Mouse (Mus musculus): ENCODE results near the gene Inpp5d.

Inpp5d gene

GRCm38 (mm10) chr1:87620211-87620668 is at the start of gene Inpp5d:
TSS of gene Inpp5d (plus strand) at chr1:87620312.
- DNase-seq (ENCODE audit: extremely low read depth, low read depth, low spot score): no peak

GRCm38 (mm10) chr1:87573261-87573660 is 46.9 kb upstream of the Inpp5d start:
- DNase-seq (ENCODE audit: extremely low read depth, low read depth, low spot score): no peak

GRCm38 (mm10) chr1:87573800-87574215 is 46.3 kb upstream of the Inpp5d start, which contains the start of gene Ngef:
TSS of gene Ngef (minus strand) at chr1:87573870.
- no peak for DNase-seq (ENCODE audit: extremely low read depth, low read depth, low spot score)

GRCm38 (mm10) chr1:87574353-87574752 is 45.8 kb upstream of the Inpp5d start:
- DNase-seq (ENCODE audit: extremely low read depth, low read depth, low spot score): no peak

GRCm38 (mm10) chr1:87574785-87575184 is 45.3 kb upstream of the Inpp5d start:
- peak; percentile 43 for DNase-seq (ENCODE audit: extremely low read depth, low read depth, low spot score)

GRCm38 (mm10) chr1:87578965-87579364 is 41.1 kb upstream of the Inpp5d start:
- DNase-seq (ENCODE audit: extremely low read depth, low read depth, low spot score): no peak

GRCm38 (mm10) chr1:87580824-87581223 is 39.3 kb upstream of the Inpp5d start:
- DNase-seq (ENCODE audit: extremely low read depth, low read depth, low spot score): no peak

GRCm38 (mm10) chr1:87589162-87589561 is 30.9 kb upstream of the Inpp5d start:
- no peak for DNase-seq (ENCODE audit: extremely low read depth, low read depth, low spot score)

- no peak for DNase-seq (ENCODE audit: extremely low read depth, low read depth, low spot score)
Observed at GRCm38 (mm10) chr1:87589980-87590379, 30.1 kb upstream of the Inpp5d start.

GRCm38 (mm10) chr1:87594261-87594660 is 25.9 kb upstream of the Inpp5d start:
- DNase-seq (ENCODE audit: extremely low read depth, low read depth, low spot score): no peak

- no peak for DNase-seq (ENCODE audit: extremely low read depth, low read depth, low spot score)
Observed at GRCm38 (mm10) chr1:87594671-87595070, 25.4 kb upstream of the Inpp5d start.

GRCm38 (mm10) chr1:87600533-87600932 is 19.6 kb upstream of the Inpp5d start:
- no peak for DNase-seq (ENCODE audit: extremely low read depth, low read depth, low spot score)

GRCm38 (mm10) chr1:87601801-87602200 is 18.3 kb upstream of the Inpp5d start:
- no peak for DNase-seq (ENCODE audit: extremely low read depth, low read depth, low spot score)

- no peak for DNase-seq (ENCODE audit: extremely low read depth, low read depth, low spot score)
Observed at GRCm38 (mm10) chr1:87603389-87603788, 16.7 kb upstream of the Inpp5d start.

- DNase-seq (ENCODE audit: extremely low read depth, low read depth, low spot score): no peak
Observed at GRCm38 (mm10) chr1:87605296-87605695, 14.8 kb upstream of the Inpp5d start.

- DNase-seq (ENCODE audit: extremely low read depth, low read depth, low spot score): no peak
Observed at GRCm38 (mm10) chr1:87607385-87608091, 12.6 kb upstream of the Inpp5d start.

GRCm38 (mm10) chr1:87608416-87609046 is 11.6 kb upstream of the Inpp5d start:
- no peak for DNase-seq (ENCODE audit: extremely low read depth, low read depth, low spot score)

- DNase-seq (ENCODE audit: extremely low read depth, low read depth, low spot score): no peak
Observed at GRCm38 (mm10) chr1:87614576-87615295, 5.4 kb upstream of the Inpp5d start.

- DNase-seq (ENCODE audit: extremely low read depth, low read depth, low spot score): no peak
Observed at GRCm38 (mm10) chr1:87620693-87621092, 581 bp downstream of the Inpp5d start.

- DNase-seq (ENCODE audit: extremely low read depth, low read depth, low spot score): no peak
Observed at GRCm38 (mm10) chr1:87621146-87621857, 1.2 kb downstream of the Inpp5d start.

GRCm38 (mm10) chr1:87621858-87622279 is 1.8 kb downstream of the Inpp5d start:
- DNase-seq (ENCODE audit: extremely low read depth, low read depth, low spot score): no peak
